Comparison of ENCODE assay signal across 12 mouse cellular contexts in the genomic region with DNA sequence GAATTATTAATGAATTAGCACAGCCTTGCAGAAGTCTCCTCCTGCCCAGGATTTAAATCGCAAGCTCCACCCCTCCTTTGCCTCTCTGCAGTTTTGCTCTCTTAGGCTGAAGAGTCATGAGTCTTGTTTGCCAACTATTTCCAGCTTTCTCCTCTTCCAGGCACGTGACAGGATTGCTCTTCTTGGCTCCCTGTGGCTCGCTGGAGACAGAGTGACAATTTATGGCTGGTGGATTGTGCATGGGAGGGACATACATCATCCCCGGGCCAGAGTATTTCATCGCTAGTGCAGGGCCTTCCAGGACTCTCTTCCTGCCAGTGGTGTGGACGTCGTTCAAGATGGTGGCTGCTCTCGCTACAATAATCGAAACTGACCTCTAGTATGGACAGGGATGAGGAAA.
DNase-seq lines count a peak whose midpoint lies in the region; ATAC-seq lines count a peak whose summit lies in the region.
"Had no signal": no experiment of that assay in that cellular context is flagged by ENCODE, and none has a peak within 500 bp of the region (broad histone marks: within the 10 kb centered on the region; RNA-seq: fewer than 3 reads in every experiment).

No protein-coding gene starts in this region.

- no peak overlapping the region for H3K4me3 ChIP-seq in midbrain, embryonic 10.5 days
- no peak overlapping the region for H3K4me3 ChIP-seq in heart, embryonic 12.5 days
- H3K4me3 ChIP-seq: limb, embryonic 15.5 days; neural tube, embryonic 15.5 days had no signal

- WGBS in midbrain, embryonic 10.5 days = 92% methylated on average over 9 of the region's 9 CpGs
- WGBS in heart, embryonic 12.5 days = 79% methylated on average over 9 of the region's 9 CpGs

- ATAC-seq in heart, embryonic 12.5 days (ENCODE audit: insufficient number of reproducible peaks, low FRiP score) = no peak

- H3K4me2 ChIP-seq in heart, embryonic 12.5 days = no peak overlapping the region
- H3K4me2 ChIP-seq: heart, embryonic 11.5 days; limb, embryonic 15.5 days; neural tube, embryonic 15.5 days had no signal

- H3K36me3 ChIP-seq in midbrain, embryonic 10.5 days = no peaks in the 10 kb centered on the region
- H3K36me3 ChIP-seq in heart, embryonic 12.5 days = no peaks in the 10 kb centered on the region
- H3K36me3 ChIP-seq: limb, embryonic 15.5 days; neural tube, embryonic 15.5 days had no signal

- no peak overlapping the region for H3K27ac ChIP-seq in midbrain, embryonic 10.5 days (replicated peaks)
- H3K27ac ChIP-seq in heart, embryonic 12.5 days (ENCODE audit: poor library complexity, severe bottlenecking) = no peak overlapping the region
- H3K27ac ChIP-seq: neural tube, embryonic 15.5 days had no signal

- no peak overlapping the region for H3K9ac ChIP-seq in heart, embryonic 12.5 days
- H3K9ac ChIP-seq: limb, embryonic 15.5 days; neural tube, embryonic 15.5 days had no signal

- DNase-seq in lung, adult 18-20 months = peak; percentile 32 to 38
- no peak for DNase-seq in lung, postnatal 25 days (ENCODE audit: low spot score)
- peak; percentile 54 for DNase-seq in gastrocnemius, postnatal 25 days
- peak; percentile 42 to 74 for DNase-seq in kidney, postnatal 25 days
- DNase-seq in midbrain, embryonic 10.5 days (ENCODE audit: low spot score) = no peak
- no peak for DNase-seq in layer of hippocampus, adult 8-10 months (ENCODE audit: low spot score in 2 of 2)
- DNase-seq: cerebellum, adult 18-20 months; thymus, adult 18-20 months had no signal

- no peaks in the 10 kb centered on the region for H3K27me3 ChIP-seq in midbrain, embryonic 10.5 days (ENCODE audit: low read depth, poor library complexity, severe bottlenecking)
- no peaks in the 10 kb centered on the region for H3K27me3 ChIP-seq in heart, embryonic 12.5 days (replicated peaks)
- H3K27me3 ChIP-seq: limb, embryonic 15.5 days; neural tube, embryonic 15.5 days had no signal

- no peaks in the 10 kb centered on the region for H3K9me3 ChIP-seq in midbrain, embryonic 10.5 days (replicated peaks)
- no peaks in the 10 kb centered on the region for H3K9me3 ChIP-seq in heart, embryonic 12.5 days (replicated peaks)
- H3K9me3 ChIP-seq: limb, embryonic 15.5 days; neural tube, embryonic 15.5 days had no signal

- peaks cover 4% of the 10 kb centered on the region; the same call in 1 of the 2 replicates for H3K4me1 ChIP-seq in midbrain, embryonic 10.5 days
- H3K4me1 ChIP-seq in heart, embryonic 12.5 days (replicated peaks) = peaks cover 12% of the 10 kb centered on the region

Comparison
In these comparisons a context has a peak if more than half of its experiments do, and no peak if none do; other contexts are left out.
1. DNase-seq: peak in lung, adult 18-20 months (2 of 2), gastrocnemius, postnatal 25 days (single experiment) and kidney, postnatal 25 days (2 of 2); none in lung, postnatal 25 days (single experiment), midbrain, embryonic 10.5 days (single experiment) and layer of hippocampus, adult 8-10 months (0 of 2).